Mouse (Mus musculus) heart, adult 2 months (tissue): ENCODE data around the gene Pitpnm3.

Experiments used
- CTCF ChIP-seq: fragments of 200-600 bp; IDR thresholded peaks from 2 replicates; pipeline ENCODE4 v1.8.1; 2022; ENCODE audit warnings: antibody characterized with exemption, mild to moderate bottlenecking, moderate library complexity
- EP300 ChIP-seq: fragments of 200-500 bp; IDR thresholded peaks from 2 replicates; pipeline ENCODE4 v1.6.1; 2011; ENCODE audit warnings: low read depth, low read length, control low read depth; ENCODE audit not compliant: insufficient read depth

- TF ChIP-seq EP300 (no peak), CTCF (no peak)
These were observed 5.1 kb downstream of the Pitpnm3 start for GRCm38 (mm10) chr11:72130472-72130871.
